Mouse (Mus musculus) kidney, adult 2 months (tissue): ENCODE results near the gene Iqcf1. TPM values are rescaled to one million over a fixed set of nuclear protein-coding genes. Genes with fewer than 3 reads are reported as not detected.
A peak's percentile ranks its signal among the peaks of the same experiment; 100 is the strongest.

Experiments used
- DNase-seq: peaks from one replicate; pipeline ENCODE4 v3.0.0; 2021
- H3K27ac ChIP-seq: fragments of 200-500 bp; 2 replicates; pipeline ENCODE4 v1.5.1; 2012; ENCODE audit warnings: low read depth, low read length, control low read depth, inconsistent platforms; ENCODE audit not compliant: insufficient read depth
- H3K27me3 ChIP-seq: fragments of 200-500 bp; replicated peaks from 2 replicates; pipeline ENCODE4 v1.6.1; 2012; ENCODE audit warnings: mild to moderate bottlenecking, moderate library complexity, low read length, inconsistent platforms; ENCODE audit not compliant: control insufficient read depth, insufficient read depth
- H3K36me3 ChIP-seq: fragments of 200-500 bp; 2 replicates; pipeline ENCODE4 v1.6.1; 2012; ENCODE audit warnings: mild to moderate bottlenecking, moderate library complexity, low read length, inconsistent platforms; ENCODE audit not compliant: control insufficient read depth, insufficient read depth
- H3K4me1 ChIP-seq: fragments of 200-500 bp; 2 replicates; pipeline ENCODE4 v1.6.1; 2011; ENCODE audit warnings: low read length; ENCODE audit not compliant: control insufficient read depth, insufficient read depth
- H3K4me3 ChIP-seq: fragments of 200-500 bp; 2 replicates; pipeline ENCODE4 v1.5.1; 2011; ENCODE audit warnings: mild to moderate bottlenecking, low read depth, low read length, control low read depth; ENCODE audit not compliant: insufficient read depth
- CTCF ChIP-seq: fragments of 200-500 bp; conservative IDR thresholded peaks from 2 replicates; pipeline ENCODE4 v1.5.1; 2011; ENCODE audit warnings: low read depth, mild to moderate bottlenecking, control low read depth, low read length, moderate library complexity, mixed read lengths; ENCODE audit not compliant: insufficient read depth, insufficient read length
- POLR2A ChIP-seq: fragments of 200-500 bp; IDR thresholded peaks from one replicate; pipeline ENCODE4 v1.6.1; 2011; ENCODE audit warnings: low read depth, low read length, control low read depth
- WGBS: fragments of 180-500 bp; shearing (Covaris S2); methylation state at CpG from one replicate; pipeline ENCODE4 v1.1.7; 2018; 5-methylcytosine and 5-hydroxymethylcytosine counted together
- polyA plus RNA-seq: library from polyadenylated mRNA; depleted of rRNA; stranded (reverse); fragments of >200 nt; gene quantifications from 2 replicates; pipeline ENCODE4 v1.2.3, GENCODE M21; 2012

The Iqcf1 gene
- polyA plus RNA-seq, 1 experiment, result not detected

DNA sequence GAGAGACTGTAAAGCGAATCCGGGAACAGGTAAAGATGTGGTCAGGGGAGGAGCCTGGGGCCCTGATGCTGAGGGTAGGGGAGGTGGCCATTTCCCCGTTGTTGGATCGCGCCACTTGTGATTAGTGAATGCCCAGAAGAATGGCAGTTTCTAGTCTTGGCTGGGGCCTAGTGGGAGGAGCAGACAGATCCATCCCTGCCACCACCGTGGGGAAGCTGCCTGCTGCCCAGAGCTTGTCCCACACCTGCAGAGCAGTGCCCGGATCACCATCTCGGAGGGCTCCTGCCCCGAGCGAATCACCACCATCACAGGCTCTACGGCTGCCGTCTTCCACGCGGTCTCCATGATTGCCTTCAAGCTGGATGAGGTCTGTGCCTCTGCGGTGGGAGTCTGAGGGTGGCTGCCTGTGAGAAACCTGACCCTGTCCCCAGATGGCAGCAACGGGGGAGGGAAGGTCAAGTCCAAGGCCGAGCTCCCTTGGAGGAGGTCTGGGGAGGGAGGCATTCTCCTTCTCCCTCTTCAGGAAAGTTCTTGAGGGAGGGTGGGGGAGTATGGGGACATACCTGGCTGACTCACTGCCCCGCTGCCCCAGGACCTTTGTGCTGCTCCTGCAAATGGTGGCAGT is 39.3 kb upstream of the Iqcf1 start:
- WGBS, result 71% methylated on average over 18 of the region's 18 CpGs
- Histone ChIP-seq H3K4me3 (no peak overlapping the region), H3K36me3 (no peaks in the 10 kb centered on the region), H3K27me3 (no peaks in the 10 kb centered on the region), H3K4me1 (no peaks in the 10 kb centered on the region), H3K27ac (no peak overlapping the region)
- TF ChIP-seq CTCF (no peak), POLR2A (no peak)
- no peak for DNase-seq

DNA sequence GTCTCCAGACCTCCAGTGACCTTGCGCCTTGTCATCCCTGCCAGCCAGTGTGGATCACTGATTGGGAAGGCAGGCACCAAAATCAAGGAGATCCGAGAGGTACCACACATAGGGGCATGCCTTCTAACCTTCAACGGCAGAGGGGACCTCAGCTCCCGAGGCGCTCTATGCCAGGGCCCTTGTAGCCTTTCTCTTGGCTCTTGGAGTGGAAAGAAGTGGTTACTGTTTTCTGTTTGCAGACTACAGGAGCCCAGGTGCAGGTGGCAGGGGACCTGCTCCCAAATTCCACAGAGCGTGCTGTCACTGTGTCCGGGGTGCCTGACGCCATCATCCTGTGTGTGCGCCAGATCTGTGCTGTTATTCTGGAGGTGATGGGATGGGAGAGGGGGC is 38.7 kb upstream of the Iqcf1 start:
- no peak for DNase-seq
- no peaks in the 10 kb centered on the region for H3K4me1 ChIP-seq
- no peak overlapping the region for H3K27ac ChIP-seq
- no peak overlapping the region for H3K4me3 ChIP-seq
- no peaks in the 10 kb centered on the region for H3K27me3 ChIP-seq
- H3K36me3 ChIP-seq, result no peaks in the 10 kb centered on the region
- 88% methylated on average over 9 of the region's 9 CpGs for WGBS
- no peak for TF ChIP-seq POLR2A
- no peak for TF ChIP-seq CTCF

DNA sequence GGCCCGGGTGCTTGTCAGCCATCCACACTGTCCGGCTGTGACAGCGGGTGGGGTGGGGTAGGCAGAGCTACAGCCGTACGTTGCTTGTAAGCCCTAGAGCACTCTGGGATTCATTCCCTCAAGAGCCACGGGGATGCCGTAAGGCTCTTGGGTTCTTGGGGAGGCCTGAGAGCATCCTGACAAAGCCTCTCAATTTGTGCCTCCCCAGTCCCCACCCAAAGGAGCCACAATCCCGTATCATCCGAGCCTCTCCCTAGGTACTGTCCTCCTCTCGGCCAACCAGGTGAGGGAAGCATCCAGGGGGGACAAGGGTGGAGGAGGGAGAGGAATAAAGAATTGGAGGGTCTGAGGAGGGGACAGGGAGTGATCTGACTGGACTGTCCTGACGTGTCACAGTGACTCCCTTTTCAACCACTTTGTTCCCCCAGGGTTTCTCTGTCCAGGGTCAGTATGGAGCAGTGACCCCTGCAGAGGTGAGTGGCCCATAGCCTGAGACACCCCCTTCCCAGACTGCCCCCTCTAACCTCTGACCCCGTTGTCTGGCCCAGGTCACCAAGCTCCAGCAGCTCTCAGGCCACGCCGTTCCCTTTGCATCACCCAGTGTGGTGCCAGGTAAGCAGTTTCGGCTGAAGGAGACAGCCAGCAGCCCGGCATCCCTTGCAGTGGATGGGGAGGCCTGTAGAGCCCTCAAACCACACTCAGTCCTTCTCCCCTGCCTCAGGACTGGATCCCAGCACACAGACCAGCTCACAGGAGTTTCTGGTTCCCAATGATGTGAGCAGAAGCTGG is 37.9 kb upstream of the Iqcf1 start:
- TF ChIP-seq CTCF (no peak), POLR2A (no peak)
- no peak overlapping the region for H3K4me3 ChIP-seq
- 90% methylated on average over 16 of the region's 16 CpGs for WGBS
- no peaks in the 10 kb centered on the region for H3K27me3 ChIP-seq
- no peak for DNase-seq
- H3K36me3 ChIP-seq, result no peaks in the 10 kb centered on the region
- no peaks in the 10 kb centered on the region for H3K4me1 ChIP-seq
- no peak overlapping the region for H3K27ac ChIP-seq

DNA sequence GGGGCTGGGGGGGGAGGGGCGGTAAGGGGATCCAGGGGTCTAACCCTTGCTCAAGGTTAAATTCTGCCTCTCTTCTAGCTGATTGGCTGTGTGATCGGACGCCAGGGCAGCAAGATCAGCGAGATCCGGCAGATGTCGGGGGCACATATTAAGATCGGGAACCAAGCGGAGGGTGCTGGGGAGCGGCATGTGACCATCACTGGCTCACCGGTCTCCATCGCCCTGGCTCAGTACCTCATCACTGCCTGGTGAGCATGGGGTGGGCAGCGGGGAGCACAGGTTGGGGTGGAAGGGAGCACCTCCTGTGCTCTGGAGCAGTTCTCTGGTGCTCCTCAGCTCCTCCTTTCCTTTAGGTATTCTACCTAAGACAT is 37.4 kb upstream of the Iqcf1 start:
- no peak overlapping the region for H3K4me3 ChIP-seq
- no peaks in the 10 kb centered on the region for H3K27me3 ChIP-seq
- no peaks in the 10 kb centered on the region for H3K36me3 ChIP-seq
- H3K4me1 ChIP-seq, result no peaks in the 10 kb centered on the region
- TF ChIP-seq CTCF, result no peak
- TF ChIP-seq POLR2A, result no peak
- no peak for DNase-seq
- WGBS, result 97% methylated on average over 12 of the region's 12 CpGs
- H3K27ac ChIP-seq, result no peak overlapping the region

DNA sequence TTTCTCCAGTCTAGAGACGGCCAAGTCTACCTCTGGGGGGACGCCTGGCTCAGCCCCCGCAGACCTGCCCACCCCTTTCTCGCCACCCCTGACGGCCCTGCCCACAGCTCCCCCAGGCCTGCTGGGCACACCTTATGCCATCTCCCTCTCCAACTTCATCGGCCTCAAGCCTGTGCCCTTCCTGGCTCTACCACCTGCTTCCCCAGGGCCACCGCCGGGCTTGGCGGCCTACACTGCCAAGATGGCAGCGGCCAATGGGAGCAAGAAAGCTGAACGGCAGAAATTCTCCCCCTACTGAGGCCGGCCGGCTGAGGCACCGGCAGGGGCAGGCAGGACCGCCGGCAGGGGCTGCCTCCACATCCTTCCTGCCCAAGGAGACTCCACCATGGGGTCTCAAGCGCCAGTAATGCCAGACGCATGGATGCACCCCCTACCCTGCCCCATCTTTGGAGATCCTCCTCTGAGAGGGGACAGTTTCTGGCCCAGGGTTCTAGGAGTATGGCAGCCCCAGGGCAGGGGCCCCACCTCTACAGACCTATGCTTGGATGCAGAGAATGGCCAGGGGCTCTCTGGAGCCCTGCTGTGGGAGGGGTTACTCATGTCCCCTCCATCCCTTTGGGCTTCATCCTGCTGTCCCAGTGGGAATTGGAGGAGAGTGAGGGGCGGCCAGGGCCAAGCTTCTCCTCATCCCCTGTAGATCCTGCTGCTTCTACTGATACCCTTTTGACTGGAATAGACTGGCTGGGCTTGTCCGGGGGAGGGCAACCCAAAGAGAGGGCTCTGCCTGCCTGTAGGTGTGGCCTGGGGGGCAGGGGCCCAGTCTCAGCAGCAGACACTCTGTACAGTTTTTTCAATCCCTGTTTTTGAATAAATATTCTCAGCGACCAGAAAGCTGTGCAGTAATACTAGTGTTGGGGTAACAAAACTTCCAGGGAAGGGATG is 36.4 kb upstream of the Iqcf1 start:
- no peak for TF ChIP-seq POLR2A
- no peak for TF ChIP-seq CTCF
- H3K4me1 ChIP-seq, result no peaks in the 10 kb centered on the region
- DNase-seq, result no peak
- 90% methylated on average over 21 of the region's 21 CpGs for WGBS
- H3K27me3 ChIP-seq, result no peaks in the 10 kb centered on the region
- H3K36me3 ChIP-seq, result no peaks in the 10 kb centered on the region
- H3K4me3 ChIP-seq, result no peak overlapping the region
- no peak overlapping the region for H3K27ac ChIP-seq

DNA sequence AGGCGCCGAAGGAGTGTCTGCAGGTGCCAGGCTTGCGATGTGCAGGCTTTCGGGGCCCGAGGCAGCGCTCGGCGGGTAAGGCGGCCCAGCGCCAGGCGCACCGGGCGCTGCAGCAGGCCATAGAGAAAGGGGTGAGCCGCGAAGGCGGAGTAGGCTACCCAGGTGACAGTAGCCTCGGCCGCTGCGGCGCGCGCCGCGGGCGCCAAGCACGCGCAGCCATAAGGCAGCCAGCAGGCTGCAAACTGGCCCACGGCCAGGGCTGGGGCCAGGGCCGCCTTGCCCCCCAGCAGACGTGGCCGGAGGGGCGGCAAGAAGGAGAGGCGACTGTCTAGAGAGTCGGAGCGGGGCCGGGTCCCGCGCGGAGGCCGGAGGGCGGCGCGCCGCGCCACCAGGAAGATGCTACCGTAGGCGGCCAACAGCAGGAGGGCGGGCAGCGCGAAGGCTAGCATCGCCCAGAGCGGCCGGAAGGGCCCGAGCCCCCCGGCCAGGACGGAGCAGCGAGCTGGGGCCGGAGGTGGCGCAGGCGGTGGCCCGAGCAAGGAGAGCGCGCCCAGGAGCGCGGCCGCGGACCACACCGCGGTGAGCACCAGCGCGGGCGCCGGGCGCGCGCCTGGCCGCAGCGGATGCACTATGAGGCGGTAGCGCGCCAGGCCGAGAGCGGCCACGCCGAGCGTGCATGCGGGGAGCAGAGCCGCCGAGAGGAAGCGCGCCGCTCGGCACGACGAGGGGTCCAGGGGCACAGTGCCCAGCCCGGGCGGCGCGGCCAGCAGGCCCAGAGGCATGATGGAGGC is 34.8 kb upstream of the Iqcf1 start:
- no peaks in the 10 kb centered on the region for H3K27me3 ChIP-seq
- H3K27ac ChIP-seq, result no peak overlapping the region
- no peaks in the 10 kb centered on the region for H3K36me3 ChIP-seq
- TF ChIP-seq POLR2A (no peak), CTCF (no peak)
- 3% methylated on average over 98 of the region's 99 CpGs for WGBS
- DNase-seq, result peak; percentile 55
- peak overlapping the region; percentile 61 for H3K4me3 ChIP-seq
- no peaks in the 10 kb centered on the region for H3K4me1 ChIP-seq
